Comparison of ENCODE assay signal across 8 mouse cellular contexts in genomic region chr6:124663424-124663795, GRCm38 (mm10). TPM values are rescaled to one million over a fixed set of nuclear protein-coding genes. Genes with fewer than 3 reads are reported as not detected.
DNase-seq lines count a peak whose midpoint lies in the region; ATAC-seq and TF ChIP-seq lines count a peak whose summit lies in the region.

No protein-coding gene starts in this region.

- 11% methylated on average over 13 of the region's 13 CpGs for WGBS in kidney, postnatal 0 days
- 19% methylated on average over 13 of the region's 13 CpGs for whole genome bisulfite sequencing in embryonic facial prominence, embryonic 12.5 days
- 14% methylated on average over 13 of the region's 13 CpGs for WGBS in intestine, embryonic 16.5 days
- WGBS in neural tube, embryonic 12.5 days: 19% methylated on average over 13 of the region's 13 CpGs

- intact Hi-C loops in left cerebral cortex, postnatal 10 days (cut with DNase I): no loop called here

- 0 out of 2 replicates have a peak, but pooled peaks cover 4% of the 10 kb centered on the region for H3K4me1 ChIP-seq in kidney, postnatal 0 days (replicated peaks; ENCODE audit: insufficient read depth, low read length)
- H3K4me1 ChIP-seq in embryonic facial prominence, embryonic 12.5 days: peaks cover 4% of the 10 kb centered on the region; the same call in 1 of the 2 replicates
- H3K4me1 ChIP-seq in intestine, embryonic 16.5 days (ENCODE audit: control insufficient read depth, insufficient read depth, low read length): 0 out of 2 replicates have a peak, but pooled peaks cover 7% of the 10 kb centered on the region
- H3K4me1 ChIP-seq in neural tube, embryonic 12.5 days: peaks cover 4% of the 10 kb centered on the region; the same call in 1 of the 2 replicates

- peak overlapping the region; percentile 59 for H3K9ac ChIP-seq in kidney, postnatal 0 days (ENCODE audit: low read depth, low read length)
- H3K9ac ChIP-seq in embryonic facial prominence, embryonic 12.5 days: peak overlapping the region; percentile 51
- peak overlapping the region; percentile 82 for H3K9ac ChIP-seq in intestine, embryonic 16.5 days (ENCODE audit: low read depth, low read length)
- H3K9ac ChIP-seq in neural tube, embryonic 12.5 days: peak overlapping the region; percentile 54

- no peak for ATAC-seq in kidney, postnatal 0 days (replicated peaks; ENCODE audit: low FRiP score, low read depth)
- no peak for ATAC-seq in embryonic facial prominence, embryonic 12.5 days (ENCODE audit: insufficient number of reproducible peaks, insufficient read depth, low FRiP score, low TSS enrichment)
- no peak for ATAC-seq in intestine, embryonic 16.5 days
- no peak for ATAC-seq in neural tube, embryonic 12.5 days (ENCODE audit: low FRiP score, low read depth)

- H3K4me2 ChIP-seq in kidney, postnatal 0 days (ENCODE audit: low read length): peak overlapping the region; percentile 69
- H3K4me2 ChIP-seq in embryonic facial prominence, embryonic 12.5 days (replicated peaks): peak overlapping the region; percentile 66
- peak overlapping the region; percentile 71 for H3K4me2 ChIP-seq in intestine, embryonic 16.5 days (ENCODE audit: low read depth, low read length)
- H3K4me2 ChIP-seq in neural tube, embryonic 12.5 days (replicated peaks): peak overlapping the region; percentile 69

- no peaks in the 10 kb centered on the region for H3K36me3 ChIP-seq in kidney, postnatal 0 days (ENCODE audit: insufficient read depth, low read length)
- H3K36me3 ChIP-seq in embryonic facial prominence, embryonic 12.5 days: no peaks in the 10 kb centered on the region
- H3K36me3 ChIP-seq in intestine, embryonic 16.5 days (ENCODE audit: control insufficient read depth, insufficient read depth, low read length): no peaks in the 10 kb centered on the region
- H3K36me3 ChIP-seq in neural tube, embryonic 12.5 days: no peaks in the 10 kb centered on the region

- H3K27ac ChIP-seq in kidney, postnatal 0 days: peak overlapping the region; percentile 77
- 0 out of 2 replicates have a peak overlapping the region, but pooled peaks have one; percentile 81 for H3K27ac ChIP-seq in embryonic facial prominence, embryonic 12.5 days
- H3K27ac ChIP-seq in intestine, embryonic 16.5 days (ENCODE audit: low read length): peak overlapping the region; percentile 78
- no peak overlapping the region for H3K27ac ChIP-seq in neural tube, embryonic 12.5 days

- no peaks in the 10 kb centered on the region for H3K9me3 ChIP-seq in kidney, postnatal 0 days (replicated peaks; ENCODE audit: low read length)
- H3K9me3 ChIP-seq in embryonic facial prominence, embryonic 12.5 days: no peaks in the 10 kb centered on the region
- no peaks in the 10 kb centered on the region for H3K9me3 ChIP-seq in intestine, embryonic 16.5 days (ENCODE audit: control insufficient read depth, low read length)
- no peaks in the 10 kb centered on the region for H3K9me3 ChIP-seq in neural tube, embryonic 12.5 days

- no peak for DNase-seq in kidney, postnatal 0 days (ENCODE audit: low spot score)
- no peak for DNase-seq in kidney, postnatal 10 days
- DNase-seq in ovary, postnatal 14 days (ENCODE audit: low spot score): no peak
- no peak for DNase-seq in left cerebral cortex, postnatal 10 days (ENCODE audit: extremely low spot score in 1 of 2, low spot score in 2 of 2)
- no peak for DNase-seq in adrenal gland, postnatal 25 days

- H3K27me3 ChIP-seq in kidney, postnatal 0 days (ENCODE audit: insufficient read depth, low read length): no peaks in the 10 kb centered on the region
- no peaks in the 10 kb centered on the region for H3K27me3 ChIP-seq in embryonic facial prominence, embryonic 12.5 days
- no peaks in the 10 kb centered on the region for H3K27me3 ChIP-seq in intestine, embryonic 16.5 days (replicated peaks; ENCODE audit: control insufficient read depth, insufficient read depth, low read length)
- H3K27me3 ChIP-seq in neural tube, embryonic 12.5 days (replicated peaks): no peaks in the 10 kb centered on the region

- peak overlapping the region; percentile 69 for H3K4me3 ChIP-seq in kidney, postnatal 0 days (replicated peaks; ENCODE audit: low read depth, low read length)
- H3K4me3 ChIP-seq in embryonic facial prominence, embryonic 12.5 days: peak overlapping the region; percentile 52
- peak overlapping the region; percentile 78 for H3K4me3 ChIP-seq in intestine, embryonic 16.5 days (ENCODE audit: low read length)
- peak overlapping the region; percentile 63 for H3K4me3 ChIP-seq in neural tube, embryonic 12.5 days

- TF ChIP-seq CTCF in kidney, postnatal 0 days (IDR thresholded peaks at IDR 0.05; ENCODE audit: low read depth): no peak

RNA-seq across cellular contexts. Expression of gene Lpcat3, which starts 0.6 kb away (rescaled TPM):
- polyA plus RNA-seq in kidney, postnatal 0 days (2015; fragmentation: Nextera tagmentation; extraction: Ambion mirVana): 90.6 and 93.4 TPM in 2 replicates
- 46.0 and 49.1 TPM in 2 replicates for polyA plus RNA-seq in embryonic facial prominence, embryonic 12.5 days (2016; fragmentation: Nextera tagmentation; extraction: Ambion mirVana)
- 195 and 219 TPM in 2 replicates for polyA plus RNA-seq in intestine, embryonic 16.5 days (2015; fragmentation: Nextera tagmentation; extraction: Ambion mirVana)
- 39.0 and 44.0 TPM in 2 replicates for polyA plus RNA-seq in neural tube, embryonic 12.5 days (2016; fragmentation: Nextera tagmentation; extraction: Ambion mirVana)
- 10 to 100 TPM; 29.7 to 36.4 TPM for total RNA-seq in left cerebral cortex, postnatal 10 days (2021)
- 91.9 and 110 TPM in 2 replicates for total RNA-seq in adrenal gland, postnatal 25 days (2021)

RNA-seq across cellular contexts. Expression of gene C1s2, which starts 27.5 kb away (rescaled TPM):
- polyA plus RNA-seq in kidney, postnatal 0 days (2015; fragmentation: Nextera tagmentation; extraction: Ambion mirVana): 0.34 and 0.51 TPM in 2 replicates
- not detected in 2 replicates for polyA plus RNA-seq in embryonic facial prominence, embryonic 12.5 days (2016; fragmentation: Nextera tagmentation; extraction: Ambion mirVana)
- polyA plus RNA-seq in intestine, embryonic 16.5 days (2015; fragmentation: Nextera tagmentation; extraction: Ambion mirVana): 0.06 TPM in 1 of 2 replicates, not detected in the other
- polyA plus RNA-seq in neural tube, embryonic 12.5 days (2016; fragmentation: Nextera tagmentation; extraction: Ambion mirVana): 0.08 TPM in 1 of 2 replicates, not detected in the other
- under 1 TPM; 0.19 to 0.59 TPM for total RNA-seq in left cerebral cortex, postnatal 10 days (2021)
- total RNA-seq in adrenal gland, postnatal 25 days (2021): 1.7 and 2.9 TPM in 2 replicates

RNA-seq across cellular contexts. Expression of gene Emg1, which starts 48.6 kb away (rescaled TPM):
- polyA plus RNA-seq in kidney, postnatal 0 days (2015; fragmentation: Nextera tagmentation; extraction: Ambion mirVana): 166 and 183 TPM in 2 replicates
- polyA plus RNA-seq in embryonic facial prominence, embryonic 12.5 days (2016; fragmentation: Nextera tagmentation; extraction: Ambion mirVana): 192 and 199 TPM in 2 replicates
- 202 and 222 TPM in 2 replicates for polyA plus RNA-seq in intestine, embryonic 16.5 days (2015; fragmentation: Nextera tagmentation; extraction: Ambion mirVana)
- 159 and 161 TPM in 2 replicates for polyA plus RNA-seq in neural tube, embryonic 12.5 days (2016; fragmentation: Nextera tagmentation; extraction: Ambion mirVana)
- 10 to 100 TPM; 38.0 to 42.6 TPM for total RNA-seq in left cerebral cortex, postnatal 10 days (2021)
- total RNA-seq in adrenal gland, postnatal 25 days (2021): 81.8 and 82.8 TPM in 2 replicates

RNA-seq across cellular contexts. Expression of gene Phb2, which starts 48.7 kb away (rescaled TPM):
- 404 and 411 TPM in 2 replicates for polyA plus RNA-seq in kidney, postnatal 0 days (2015; fragmentation: Nextera tagmentation; extraction: Ambion mirVana)
- polyA plus RNA-seq in embryonic facial prominence, embryonic 12.5 days (2016; fragmentation: Nextera tagmentation; extraction: Ambion mirVana): 359 and 370 TPM in 2 replicates
- 471 and 489 TPM in 2 replicates for polyA plus RNA-seq in intestine, embryonic 16.5 days (2015; fragmentation: Nextera tagmentation; extraction: Ambion mirVana)
- polyA plus RNA-seq in neural tube, embryonic 12.5 days (2016; fragmentation: Nextera tagmentation; extraction: Ambion mirVana): 312 and 315 TPM in 2 replicates
- 100 to 1,000 TPM; 151 to 160 TPM for total RNA-seq in left cerebral cortex, postnatal 10 days (2021)
- 302 and 348 TPM in 2 replicates for total RNA-seq in adrenal gland, postnatal 25 days (2021)
